Mouse (Mus musculus) liver, postnatal 0 days (tissue): ENCODE results near the gene Impg1.

Experiments used
- CTCF ChIP-seq: sonication (generic); IDR thresholded peaks from 2 replicates; pipeline ENCODE4 v1.5.1; 2016; ENCODE audit warnings: antibody characterized with exemption, low read depth
- EP300 ChIP-seq: IDR thresholded peaks from 2 replicates; pipeline ENCODE4 v1.6.1; 2016; ENCODE audit warnings: antibody characterized with exemption, low read depth, mild to moderate bottlenecking

- TF ChIP-seq EP300 (no peak), CTCF (no peak)
These were observed 114.0 kb downstream of the Impg1 start for GRCm38 (mm10) chr9:80351295-80351677.
